ENCODE assay signal across 7 mouse cellular contexts in the genomic region with DNA sequence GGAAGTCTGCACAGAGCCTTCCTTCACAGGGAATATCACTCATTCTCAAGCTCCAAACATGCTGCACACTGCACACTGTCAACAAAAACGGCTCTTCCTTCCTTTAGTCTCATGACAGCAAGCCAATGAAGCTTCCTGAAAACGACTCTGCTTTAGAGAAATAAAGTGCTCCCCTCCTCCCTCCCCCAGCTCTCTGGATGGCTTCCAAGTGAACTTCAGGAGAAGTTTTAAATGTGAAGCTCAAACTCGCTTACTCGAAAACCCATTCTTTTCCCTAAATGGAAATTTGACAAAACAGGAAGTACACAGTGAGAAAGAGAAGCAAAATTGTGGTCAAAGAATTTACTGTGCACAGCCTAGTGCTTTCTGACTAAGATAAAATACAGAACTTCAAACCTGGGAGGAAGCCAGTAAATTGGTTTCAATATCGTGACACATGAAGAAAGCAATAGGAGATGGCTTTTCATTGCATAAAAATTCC. TPM values are rescaled to one million over a fixed set of nuclear protein-coding genes. Genes with fewer than 3 reads are reported as not detected.
A peak's percentile ranks its signal among the peaks of the same experiment; 100 is the strongest.
DNase-seq lines count a peak whose midpoint lies in the region; ATAC-seq lines count a peak whose summit lies in the region.

No protein-coding gene starts in this region.

- peak; percentile 85 for ATAC-seq in common myeloid progenitor, adult 5-6 weeks (replicated peaks; ENCODE audit: low read depth, poor library complexity, severe bottlenecking)
- ATAC-seq in lung, embryonic 16.5 days (ENCODE audit: low read depth) = peak; percentile 87
- no peak for ATAC-seq in forebrain, embryonic 13.5 days

- no peaks in the 10 kb centered on the region for H3K9me3 ChIP-seq in lung, embryonic 16.5 days (ENCODE audit: control insufficient read depth, low read length)
- no peaks in the 10 kb centered on the region for H3K9me3 ChIP-seq in forebrain, embryonic 13.5 days (replicated peaks)

- H3K4me2 ChIP-seq in lung, embryonic 16.5 days (ENCODE audit: low read depth, low read length) = peak overlapping the region; percentile 28
- H3K4me2 ChIP-seq in forebrain, embryonic 13.5 days = no peak overlapping the region

- no peaks in the 10 kb centered on the region for H3K27me3 ChIP-seq in lung, embryonic 16.5 days (ENCODE audit: control insufficient read depth, insufficient read depth, low read depth, low read length)
- no peaks in the 10 kb centered on the region for H3K27me3 ChIP-seq in forebrain, embryonic 13.5 days

- peaks cover 9% of the 10 kb centered on the region for H3K4me1 ChIP-seq in lung, embryonic 16.5 days (replicated peaks; ENCODE audit: control insufficient read depth, insufficient read depth, low read length)
- peaks cover 9% of the 10 kb centered on the region; the same call in 1 of the 2 replicates for H3K4me1 ChIP-seq in forebrain, embryonic 13.5 days

- no peak overlapping the region for H3K4me3 ChIP-seq in lung, embryonic 16.5 days (ENCODE audit: low read length)
- H3K4me3 ChIP-seq in forebrain, embryonic 13.5 days = no peak overlapping the region

- 22% methylated on average over 5 of the region's 5 CpGs for WGBS in lung, embryonic 16.5 days
- WGBS in forebrain, embryonic 13.5 days = 52% methylated on average over 5 of the region's 5 CpGs

- peaks cover 14% of the 10 kb centered on the region for H3K36me3 ChIP-seq in lung, embryonic 16.5 days (ENCODE audit: control insufficient read depth, insufficient read depth, low read length)
- H3K36me3 ChIP-seq in forebrain, embryonic 13.5 days (ENCODE audit: poor library complexity, severe bottlenecking) = peaks cover 58% of the 10 kb centered on the region

- no peak overlapping the region for H3K9ac ChIP-seq in lung, embryonic 16.5 days (ENCODE audit: low read length)
- no peak overlapping the region for H3K9ac ChIP-seq in forebrain, embryonic 13.5 days

- peak; percentile 57 to 71 for DNase-seq in spleen, postnatal 36 days (ENCODE audit: low spot score in 2 of 2)
- DNase-seq in spleen, postnatal 4 days (ENCODE audit: low spot score in 2 of 2) = no peak
- peak; percentile 65 for DNase-seq in kidney, adult 18-20 months
- no peak for DNase-seq in testis, postnatal 14 days (ENCODE audit: low spot score)

- H3K27ac ChIP-seq in lung, embryonic 16.5 days (ENCODE audit: low read length) = peak overlapping the region; percentile 64
- no peak overlapping the region for H3K27ac ChIP-seq in forebrain, embryonic 13.5 days

RNA-seq across cellular contexts. Expression of gene Arid4a, which starts 16.3 kb away (rescaled TPM):
- total RNA-seq in common myeloid progenitor, adult 5-6 weeks (2017) = 53.1 and 62.7 TPM in 2 replicates
- 44.7 and 47.7 TPM in 2 replicates for polyA plus RNA-seq in lung, embryonic 16.5 days (2015; fragmentation: Nextera tagmentation; extraction: Ambion mirVana)
- polyA plus RNA-seq in forebrain, embryonic 13.5 days (2015; fragmentation: Nextera tagmentation; extraction: Ambion mirVana) = 51.1 and 52.0 TPM in 2 replicates

RNA-seq across cellular contexts. Expression of gene Psma3, which starts 25.0 kb away (rescaled TPM):
- 350 and 381 TPM in 2 replicates for total RNA-seq in common myeloid progenitor, adult 5-6 weeks (2017)
- polyA plus RNA-seq in lung, embryonic 16.5 days (2015; fragmentation: Nextera tagmentation; extraction: Ambion mirVana) = 582 and 594 TPM in 2 replicates
- 640 and 646 TPM in 2 replicates for polyA plus RNA-seq in forebrain, embryonic 13.5 days (2015; fragmentation: Nextera tagmentation; extraction: Ambion mirVana)

Comparison
In these comparisons a context has a peak if more than half of its experiments do, and no peak if none do; other contexts are left out.
1. DNase-seq: peak in spleen, postnatal 36 days (2 of 2) and kidney, adult 18-20 months (single experiment); none in spleen, postnatal 4 days (0 of 2) and testis, postnatal 14 days (single experiment).